Mouse (Mus musculus) kidney, embryonic 16.5 days (tissue): ENCODE measurements at regions not wholly inside any gene's neighbourhood (a gene's known extent, or its start where the extent isn't known, plus 50 kb on each side); places are given as distances from the start of the nearest gene placed in this dataset.

Experiments used
- ATAC-seq: fragments of 200-750 bp; cut with Nextera tagmentation; 2 replicates; pipeline ENCODE4 v1.8.0; 2017; ENCODE audit warnings: moderate TSS enrichment; ENCODE audit not compliant: low FRiP score, low TSS enrichment
- H3K27ac ChIP-seq: fragments of 300-500 bp; sonication (generic); 2 replicates; pipeline ENCODE4 v1.5.1; 2014; ENCODE audit warnings: low read length
- H3K27me3 ChIP-seq: fragments of 300-500 bp; sonication (generic); 2 replicates; pipeline ENCODE4 v1.6.1; 2014; ENCODE audit warnings: low read length, control low read depth, mixed read lengths; ENCODE audit not compliant: insufficient read depth
- H3K36me3 ChIP-seq: fragments of 300-500 bp; sonication (generic); 2 replicates; pipeline ENCODE4 v1.6.1; 2014; ENCODE audit warnings: low read length, control low read depth, mixed read lengths; ENCODE audit not compliant: insufficient read depth
- H3K4me1 ChIP-seq: fragments of 300-500 bp; sonication (generic); 2 replicates; pipeline ENCODE4 v1.6.1; 2014; ENCODE audit warnings: low read length, control low read depth, mixed read lengths; ENCODE audit not compliant: insufficient read depth
- H3K4me2 ChIP-seq: fragments of 300-500 bp; sonication (generic); replicated peaks from 2 replicates; pipeline ENCODE4 v1.6.1; 2014; ENCODE audit warnings: low read depth, low read length
- H3K4me3 ChIP-seq: fragments of 300-500 bp; sonication (generic); 2 replicates; pipeline ENCODE4 v1.5.1; 2014; ENCODE audit warnings: mild to moderate bottlenecking, low read length
- H3K9ac ChIP-seq: fragments of 300-500 bp; sonication (generic); replicated peaks from 2 replicates; pipeline ENCODE4 v1.6.1; 2014; ENCODE audit warnings: low read length
- H3K9me3 ChIP-seq: fragments of 300-500 bp; sonication (generic); 2 replicates; pipeline ENCODE4 v1.6.1; 2016; ENCODE audit warnings: low read length, control low read depth
- WGBS: fragments of 180-500 bp; shearing (Covaris S2); extraction: QIAGEN DNeasy Blood & Tissue Kit; methylation state at CpG from one replicate; pipeline ENCODE4 v1.1.7; 2014; 5-methylcytosine and 5-hydroxymethylcytosine counted together

GRCm38 (mm10) chr1:33074551-33074950, 527.5 kb upstream of the Gm5415 start:
- Histone ChIP-seq H3K4me2 (no peak overlapping the region), H3K9me3 (no peaks in the 10 kb centered on the region), H3K9ac (no peak overlapping the region), H3K36me3 (no peaks in the 10 kb centered on the region), H3K4me3 (no peak overlapping the region), H3K4me1 (no peaks in the 10 kb centered on the region), H3K27ac (no peak overlapping the region), H3K27me3 (no peaks in the 10 kb centered on the region)
- 97% methylated on average over 1 of the region's 1 CpGs for WGBS
- ATAC-seq = no peak

- no peak overlapping the region for H3K4me2 ChIP-seq
These were observed 510.9 kb upstream of the Gm5415 start for GRCm38 (mm10) chr1:33058010-33058409.

GRCm38 (mm10) chr1:33044388-33044787, 497.3 kb upstream of the Gm5415 start:
- 83% methylated on average over 2 of the region's 2 CpGs for WGBS
- H3K27me3 ChIP-seq = no peaks in the 10 kb centered on the region
- H3K27ac ChIP-seq = no peak overlapping the region
- H3K4me2 ChIP-seq = no peak overlapping the region
- no peak overlapping the region for H3K4me3 ChIP-seq
- H3K9me3 ChIP-seq = no peaks in the 10 kb centered on the region
- no peaks in the 10 kb centered on the region for H3K4me1 ChIP-seq
- no peak overlapping the region for H3K9ac ChIP-seq
- no peaks in the 10 kb centered on the region for H3K36me3 ChIP-seq
- no peak for ATAC-seq

More at GRCm38 (mm10) chr1:33058010-33058409, 510.9 kb upstream of the Gm5415 start:
- no peak overlapping the region for H3K9ac ChIP-seq
- no peak overlapping the region for H3K4me3 ChIP-seq
- no peak overlapping the region for H3K27ac ChIP-seq
- no peaks in the 10 kb centered on the region for H3K9me3 ChIP-seq
- no peaks in the 10 kb centered on the region for H3K27me3 ChIP-seq
- 74% methylated on average over 2 of the region's 2 CpGs for whole genome bisulfite sequencing
- no peak for ATAC-seq
- H3K4me1 ChIP-seq = no peaks in the 10 kb centered on the region
- no peaks in the 10 kb centered on the region for H3K36me3 ChIP-seq

- no peak for ATAC-seq
- WGBS = 25% methylated on average over 2 of the region's 2 CpGs
- H3K4me1 ChIP-seq = no peaks in the 10 kb centered on the region
- H3K27ac ChIP-seq = no peak overlapping the region
- no peaks in the 10 kb centered on the region for H3K27me3 ChIP-seq
- H3K36me3 ChIP-seq = no peaks in the 10 kb centered on the region
- no peaks in the 10 kb centered on the region for H3K9me3 ChIP-seq
- no peak overlapping the region for H3K9ac ChIP-seq
- H3K4me2 ChIP-seq = no peak overlapping the region
- H3K4me3 ChIP-seq = no peak overlapping the region
These were observed 495.3 kb upstream of the Gm5415 start for GRCm38 (mm10) chr1:33042424-33042823.

- H3K36me3 ChIP-seq = no peaks in the 10 kb centered on the region
- WGBS = 68% methylated on average over 4 of the region's 4 CpGs
These were observed 493.6 kb upstream of the Gm5415 start for GRCm38 (mm10) chr1:33040740-33041139.

GRCm38 (mm10) chr1:33031991-33032390, 484.9 kb upstream of the Gm5415 start:
- Histone ChIP-seq H3K4me3 (no peak overlapping the region), H3K4me1 (no peaks in the 10 kb centered on the region), H3K9me3 (no peaks in the 10 kb centered on the region), H3K27ac (no peak overlapping the region), H3K27me3 (no peaks in the 10 kb centered on the region), H3K4me2 (no peak overlapping the region), H3K9ac (no peak overlapping the region), H3K36me3 (no peaks in the 10 kb centered on the region)
- WGBS = 85% methylated on average over 3 of the region's 3 CpGs
- ATAC-seq = no peak

More at GRCm38 (mm10) chr1:33040740-33041139, 493.6 kb upstream of the Gm5415 start:
- Histone ChIP-seq H3K27ac (no peak overlapping the region), H3K4me3 (no peak overlapping the region), H3K4me1 (no peaks in the 10 kb centered on the region), H3K27me3 (no peaks in the 10 kb centered on the region), H3K9ac (no peak overlapping the region), H3K4me2 (no peak overlapping the region), H3K9me3 (no peaks in the 10 kb centered on the region)
- ATAC-seq = no peak

- no peak overlapping the region for H3K27ac ChIP-seq
- H3K9ac ChIP-seq = no peak overlapping the region
- no peaks in the 10 kb centered on the region for H3K9me3 ChIP-seq
- no peak for ATAC-seq
- H3K4me1 ChIP-seq = no peaks in the 10 kb centered on the region
- H3K27me3 ChIP-seq = no peaks in the 10 kb centered on the region
- H3K36me3 ChIP-seq = no peaks in the 10 kb centered on the region
- 59% methylated on average over 8 of the region's 8 CpGs for WGBS
- no peak overlapping the region for H3K4me3 ChIP-seq
- no peak overlapping the region for H3K4me2 ChIP-seq
These were observed 479.8 kb upstream of the Gm5415 start for GRCm38 (mm10) chr1:33026683-33027415.

GRCm38 (mm10) chr1:33025379-33025778, 478.3 kb upstream of the Gm5415 start:
- no peaks in the 10 kb centered on the region for H3K9me3 ChIP-seq
- no peaks in the 10 kb centered on the region for H3K4me1 ChIP-seq
- no peak overlapping the region for H3K27ac ChIP-seq
- ATAC-seq = no peak
- WGBS = 81% methylated on average over 7 of the region's 7 CpGs
- no peaks in the 10 kb centered on the region for H3K36me3 ChIP-seq
- H3K4me3 ChIP-seq = no peak overlapping the region
- no peak overlapping the region for H3K9ac ChIP-seq
- no peak overlapping the region for H3K4me2 ChIP-seq
- no peaks in the 10 kb centered on the region for H3K27me3 ChIP-seq

GRCm38 (mm10) chr1:33022852-33023251, 475.8 kb upstream of the Gm5415 start:
- no peak overlapping the region for H3K4me3 ChIP-seq
- no peak overlapping the region for H3K27ac ChIP-seq
- 67% methylated on average over 4 of the region's 4 CpGs for WGBS
- no peaks in the 10 kb centered on the region for H3K4me1 ChIP-seq
- no peaks in the 10 kb centered on the region for H3K9me3 ChIP-seq
- no peaks in the 10 kb centered on the region for H3K27me3 ChIP-seq
- no peak for ATAC-seq
- H3K4me2 ChIP-seq = no peak overlapping the region
- no peaks in the 10 kb centered on the region for H3K36me3 ChIP-seq
- H3K9ac ChIP-seq = no peak overlapping the region

- no peak overlapping the region for H3K9ac ChIP-seq
- no peak overlapping the region for H3K27ac ChIP-seq
- no peak overlapping the region for H3K4me3 ChIP-seq
- H3K4me2 ChIP-seq = no peak overlapping the region
- WGBS = 73% methylated on average over 3 of the region's 3 CpGs
- no peak for ATAC-seq
- H3K4me1 ChIP-seq = no peaks in the 10 kb centered on the region
- H3K36me3 ChIP-seq = no peaks in the 10 kb centered on the region
- no peaks in the 10 kb centered on the region for H3K9me3 ChIP-seq
- no peaks in the 10 kb centered on the region for H3K27me3 ChIP-seq
These were observed 456.9 kb upstream of the Gm5415 start for GRCm38 (mm10) chr1:33003992-33004391.
